Comparison of ENCODE assay signal across 10 mouse cellular contexts in genomic region chr7:73586206-73586605, GRCm38 (mm10). TPM values are rescaled to one million over a fixed set of nuclear protein-coding genes. Genes with fewer than 3 reads are reported as not detected.
DNase-seq lines count a peak whose midpoint lies in the region; ATAC-seq and TF ChIP-seq lines count a peak whose summit lies in the region.
"Had no signal": no experiment of that assay in that cellular context is flagged by ENCODE, and none has a peak within 500 bp of the region (broad histone marks: within the 10 kb centered on the region; RNA-seq: fewer than 3 reads in every experiment).

No protein-coding gene starts in this region.

- H3K27ac ChIP-seq in heart, embryonic 11.5 days (ENCODE audit: low read depth, low read length): peak overlapping the region; percentile 41; the same call in 1 of the 2 replicates
- H3K27ac ChIP-seq in left cerebral cortex, adult 2 months: peak overlapping the region; percentile 38
- peak overlapping the region; percentile 12 for H3K27ac ChIP-seq in olfactory bulb, adult 2 months (ENCODE audit: insufficient read depth, low read depth, low read length)

- DNase-seq in heart, postnatal 4 days: no peak
- no peak for DNase-seq in left cerebral cortex, adult 2 months (ENCODE audit: extremely low spot score in 1 of 2, low spot score in 2 of 2)
- DNase-seq in left cerebral cortex, adult 8-10 months (ENCODE audit: low spot score in 2 of 2): no peak
- peak; percentile 76 for DNase-seq in ZHBTc4 (ENCODE audit: low read depth, low spot score)
- DNase-seq in Muller cell, postnatal 12 days (ENCODE audit: inconsistent ontology term): no peak
- no peak for DNase-seq in adrenal gland, adult (ENCODE audit: inconsistent age in 2 of 2, low spot score in 1 of 2)
- DNase-seq: adrenal gland, adult 2 months had no signal

- intact Hi-C loops in left cerebral cortex, adult 2 months (cut with DNase I): no loop called here

- no peaks in the 10 kb centered on the region for H3K9me3 ChIP-seq in heart, embryonic 11.5 days (replicated peaks; ENCODE audit: control insufficient read depth, low read length)

- H3K4me3 ChIP-seq in heart, embryonic 11.5 days (ENCODE audit: low read depth, low read length): no peak overlapping the region
- no peak overlapping the region for H3K4me3 ChIP-seq in left cerebral cortex, adult 2 months
- no peak overlapping the region for H3K4me3 ChIP-seq in olfactory bulb, adult 2 months (ENCODE audit: insufficient read depth, low read depth, low read length)

- ATAC-seq in heart, embryonic 11.5 days (replicated peaks; ENCODE audit: insufficient number of reproducible peaks, low FRiP score, low TSS enrichment): no peak

- no peak for TF ChIP-seq POLR2A in olfactory bulb, adult 2 months (IDR thresholded peaks at IDR 0.05; ENCODE audit: insufficient read depth, low read depth, low read length)

- H3K27me3 ChIP-seq in heart, embryonic 11.5 days (ENCODE audit: control insufficient read depth, insufficient read depth, low read length): no peaks in the 10 kb centered on the region

- no peak for TF ChIP-seq CTCF in left cerebral cortex, adult 2 months (IDR thresholded peaks at IDR 0.05)
- TF ChIP-seq CTCF in olfactory bulb, adult 2 months (IDR thresholded peaks at IDR 0.05; ENCODE audit: insufficient read depth, low read depth, low read length): no peak

- H3K9ac ChIP-seq in heart, embryonic 11.5 days (ENCODE audit: low read depth, low read length): no peak overlapping the region

- H3K4me1 ChIP-seq in heart, embryonic 11.5 days (ENCODE audit: control insufficient read depth, insufficient read depth, low read length): peaks cover 26% of the 10 kb centered on the region
- H3K4me1 ChIP-seq in olfactory bulb, adult 2 months (ENCODE audit: control insufficient read depth, insufficient read depth, low read length): peaks cover 35% of the 10 kb centered on the region

- H3K4me2 ChIP-seq in heart, embryonic 11.5 days: no peak overlapping the region
- H3K4me2 ChIP-seq: liver, embryonic 11.5 days had no signal

- H3K36me3 ChIP-seq in heart, embryonic 11.5 days (ENCODE audit: control insufficient read depth, insufficient read depth, low read length): no peaks in the 10 kb centered on the region

- WGBS in heart, embryonic 11.5 days (ENCODE audit: insufficient replicate concordance): 67% methylated on average over 11 of the region's 11 CpGs
- WGBS in olfactory bulb, adult 2 months: 86% methylated on average over 11 of the region's 11 CpGs

RNA-seq across cellular contexts. Expression of gene Chd2, which starts 44.6 kb away (rescaled TPM):
- polyA plus RNA-seq in heart, embryonic 11.5 days (2014; fragmentation: Nextera tagmentation; extraction: Ambion mirVana): 43.6 and 45.6 TPM in 2 replicates
- 10 to 100 TPM; 57.3 to 61.0 TPM for total RNA-seq in heart, postnatal 4 days (2021)
- 10 to 100 TPM; 57.4 to 60.3 TPM for total RNA-seq in left cerebral cortex, adult 2 months (2021)
- 10 to 100 TPM; 45.2 to 57.4 (median 48.6) TPM for total RNA-seq in left cerebral cortex, adult 8-10 months (2022)
- polyA plus RNA-seq in olfactory bulb, adult 2 months (2012; ENCODE audit: insufficient read depth, insufficient read length, low replicate concordance, missing spikeins): 211 and 544 TPM in 2 replicates
